Mouse (Mus musculus): ENCODE data around the gene Hbq1b.
A peak's percentile ranks its signal among the peaks of the same experiment; 100 is the strongest.

Gene Hbq1b

DNA sequence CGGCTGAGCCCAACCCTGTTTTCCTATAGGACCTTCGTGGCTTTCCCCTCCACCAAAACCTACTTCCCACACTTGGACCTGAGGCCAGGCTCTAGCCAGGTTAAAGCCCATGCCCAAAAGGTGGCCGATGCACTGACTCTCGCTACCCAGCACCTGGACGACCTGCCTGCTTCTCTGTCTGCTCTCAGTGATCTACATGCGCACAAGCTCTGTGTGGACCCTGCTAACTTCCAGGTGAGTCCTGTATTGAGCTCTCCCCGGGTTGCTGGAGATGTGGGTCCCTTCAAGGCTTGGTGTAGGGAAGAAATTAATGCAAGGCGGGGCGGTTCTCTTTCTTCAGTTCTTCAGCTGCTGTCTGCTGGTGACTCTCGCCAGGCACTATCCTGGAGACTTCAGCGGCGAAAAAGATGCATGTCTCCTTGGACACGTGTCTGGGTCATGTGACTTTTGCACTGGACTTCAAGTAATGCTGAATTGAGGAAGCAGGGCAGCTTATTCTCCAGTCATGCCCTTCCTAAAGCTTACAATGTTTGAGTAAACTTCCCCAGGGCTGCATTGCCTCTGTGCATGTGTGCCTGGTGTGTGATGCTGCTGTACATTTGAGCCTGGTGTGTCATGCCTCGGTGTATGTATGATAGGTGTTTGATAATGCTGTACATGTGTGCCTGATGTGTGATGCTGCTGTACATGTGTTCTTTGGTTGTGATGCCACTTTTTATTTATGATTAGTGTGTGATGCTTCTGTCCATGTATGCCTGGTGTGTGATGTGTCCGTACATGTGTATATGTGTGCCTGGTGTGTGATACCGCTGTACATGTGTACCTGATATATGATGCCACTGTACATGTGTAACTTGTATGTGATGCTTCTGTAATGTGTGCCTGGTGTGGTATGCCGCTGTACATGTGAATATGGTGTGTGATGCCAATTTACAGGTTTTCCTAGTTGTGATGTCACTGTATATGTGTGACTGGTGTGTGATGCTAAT is 13.8 kb downstream of the Hbq1b start:
- no peak for DNase-seq (ENCODE audit: low spot score in 2 of 2)

DNA sequence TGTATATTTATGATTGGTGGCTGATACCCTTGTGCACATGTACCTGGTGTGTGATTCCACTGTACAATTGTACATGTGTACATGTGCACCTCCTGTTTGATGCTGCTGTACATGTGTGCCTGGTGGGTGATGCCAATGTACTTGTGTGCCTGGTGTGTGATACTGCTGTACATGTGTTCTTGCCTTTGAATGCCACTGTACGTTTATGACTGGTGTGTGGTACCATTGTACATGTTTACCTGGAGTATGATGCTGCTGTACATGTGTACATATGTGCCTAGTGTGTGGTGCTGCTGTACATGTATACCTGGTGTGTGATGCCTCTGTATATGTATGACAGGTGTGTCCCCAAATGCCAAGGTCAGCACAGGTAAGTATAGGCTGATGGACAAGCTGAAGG is 14.7 kb downstream of the Hbq1b start:
- no peak for DNase-seq (ENCODE audit: low spot score in 2 of 2)

DNA sequence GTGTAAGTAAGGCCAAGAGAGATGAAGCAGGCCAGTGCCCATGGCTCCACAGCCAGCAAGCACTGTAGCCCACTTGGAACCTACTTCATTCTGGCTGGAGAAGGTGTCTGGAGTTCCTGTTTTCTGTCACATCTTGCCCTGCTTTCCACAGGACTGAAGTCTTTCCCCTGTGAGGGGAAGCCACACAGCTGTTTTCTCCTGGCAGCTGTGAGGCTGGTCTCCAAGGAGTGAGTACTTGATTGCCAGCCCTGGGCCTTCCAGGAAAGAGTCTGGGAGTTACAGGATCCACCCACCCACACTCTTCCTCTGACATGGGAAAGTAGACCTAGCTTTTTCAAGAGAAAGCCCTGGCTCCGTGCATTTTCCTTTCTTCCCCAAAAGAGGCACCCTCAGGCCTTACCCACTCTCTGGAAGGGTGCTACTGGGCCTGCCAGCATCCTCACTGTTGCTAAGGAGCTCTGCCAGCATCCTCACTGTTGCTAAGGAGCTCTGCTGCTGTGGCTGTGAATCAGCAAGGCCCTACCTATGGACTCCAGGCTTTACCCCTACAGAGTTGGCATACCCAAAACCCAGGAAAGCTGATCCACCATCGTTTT is 16.2 kb downstream of the Hbq1b start:
- DNase-seq (ENCODE audit: low spot score in 2 of 2) = peak; percentile 36 to 59

DNA sequence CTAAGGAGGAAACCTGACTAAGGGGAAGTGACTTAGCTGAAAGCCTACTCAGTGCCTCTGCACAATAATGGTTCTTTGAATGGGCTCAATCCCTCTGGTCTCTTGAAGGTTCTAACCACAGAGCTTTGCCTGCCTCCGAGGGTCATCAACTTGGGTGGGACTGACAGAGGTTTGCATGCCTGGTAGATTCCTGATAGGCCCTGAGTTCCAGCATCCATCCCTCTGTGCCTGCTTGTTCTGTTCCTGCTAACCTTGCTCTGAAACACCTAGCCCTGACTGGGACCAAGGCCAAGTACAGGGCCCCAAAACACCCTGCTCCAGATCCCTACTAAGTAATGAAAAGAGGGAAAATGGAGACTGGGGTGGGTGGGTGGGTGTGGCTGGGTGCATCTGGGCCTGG is 16.7 kb downstream of the Hbq1b start:
- no peak for DNase-seq (ENCODE audit: low spot score in 2 of 2)

DNA sequence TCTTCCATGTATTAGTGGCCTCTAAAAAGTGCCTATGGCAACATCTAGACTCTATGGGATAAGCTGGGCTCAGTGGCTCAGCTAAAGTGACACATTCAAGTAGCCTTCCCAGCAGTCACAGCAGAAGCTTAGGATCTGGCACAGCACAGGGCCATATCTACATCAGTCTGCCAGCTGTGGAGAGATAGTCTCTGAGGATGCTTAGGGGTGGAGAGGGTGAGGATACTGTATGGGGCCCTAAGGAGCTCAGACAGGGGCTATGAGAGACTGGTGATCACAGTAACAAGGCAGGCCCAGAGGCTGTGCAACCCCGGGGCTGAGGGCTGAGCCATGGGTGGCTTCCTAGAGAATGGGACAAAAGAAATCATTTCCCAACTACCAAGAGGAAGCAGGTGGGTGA is 20.2 kb downstream of the Hbq1b start:
- no peak for DNase-seq (ENCODE audit: low spot score in 2 of 2)

DNA sequence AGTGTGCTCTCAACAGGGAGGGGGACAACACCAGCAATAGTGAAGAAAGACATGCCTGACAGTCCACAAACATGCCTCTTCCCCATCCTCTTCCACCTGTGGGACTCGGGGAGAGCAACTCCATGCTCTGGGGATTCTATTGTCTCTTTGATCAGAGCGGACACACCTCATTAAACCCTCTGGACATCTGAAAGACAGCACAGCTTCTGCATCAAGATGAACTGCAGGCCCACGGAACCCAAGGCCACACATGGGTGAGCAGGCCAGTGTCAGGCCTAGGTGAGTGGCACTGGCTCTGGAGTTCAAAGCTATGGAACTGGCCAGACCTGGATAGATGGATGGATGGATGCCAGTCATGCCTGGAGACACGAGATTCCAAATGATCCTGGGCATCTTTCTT is 22.7 kb downstream of the Hbq1b start:
- no peak for DNase-seq (ENCODE audit: low spot score in 2 of 2)

DNA sequence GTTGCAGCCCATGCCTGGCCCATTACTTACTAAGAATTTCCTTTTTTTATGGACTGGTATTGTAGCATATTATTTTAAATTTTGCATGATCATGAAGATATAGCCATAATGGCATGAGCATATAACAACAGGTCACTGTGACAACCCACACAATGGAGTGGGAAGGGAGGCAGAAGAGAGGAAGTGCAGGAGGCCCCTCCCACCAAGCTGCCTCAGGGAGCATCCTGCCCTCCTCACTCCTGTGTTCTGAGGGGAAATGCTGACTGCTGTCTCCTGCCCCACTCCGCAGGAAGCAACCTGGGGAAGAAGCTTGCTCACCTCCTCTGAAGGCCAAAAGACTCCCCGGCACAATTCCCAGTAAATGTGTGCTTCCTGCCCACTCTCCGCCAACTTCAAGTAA is 23.2 kb downstream of the Hbq1b start:
- no peak for DNase-seq (ENCODE audit: low spot score in 2 of 2)

DNA sequence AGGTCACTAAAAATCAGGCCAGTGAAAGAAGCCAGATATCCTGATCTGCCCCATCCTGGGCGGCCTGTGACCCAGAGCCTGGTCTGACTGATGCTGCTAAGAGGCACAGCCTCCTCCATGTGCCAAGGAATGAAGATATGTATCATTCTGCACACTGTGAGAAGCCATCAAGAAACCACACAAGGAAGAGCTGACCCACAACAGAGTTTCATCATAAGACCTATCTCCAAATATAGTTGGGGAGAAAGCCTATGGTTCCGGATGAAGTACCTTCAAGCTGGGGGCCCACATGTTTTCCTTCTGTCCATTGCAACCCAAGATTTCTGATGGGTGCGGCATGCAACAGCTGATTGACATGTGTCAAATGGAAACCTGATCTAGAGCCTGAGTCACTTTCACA is 29.2 kb downstream of the Hbq1b start:
- no peak for DNase-seq (ENCODE audit: low spot score in 2 of 2)

DNA sequence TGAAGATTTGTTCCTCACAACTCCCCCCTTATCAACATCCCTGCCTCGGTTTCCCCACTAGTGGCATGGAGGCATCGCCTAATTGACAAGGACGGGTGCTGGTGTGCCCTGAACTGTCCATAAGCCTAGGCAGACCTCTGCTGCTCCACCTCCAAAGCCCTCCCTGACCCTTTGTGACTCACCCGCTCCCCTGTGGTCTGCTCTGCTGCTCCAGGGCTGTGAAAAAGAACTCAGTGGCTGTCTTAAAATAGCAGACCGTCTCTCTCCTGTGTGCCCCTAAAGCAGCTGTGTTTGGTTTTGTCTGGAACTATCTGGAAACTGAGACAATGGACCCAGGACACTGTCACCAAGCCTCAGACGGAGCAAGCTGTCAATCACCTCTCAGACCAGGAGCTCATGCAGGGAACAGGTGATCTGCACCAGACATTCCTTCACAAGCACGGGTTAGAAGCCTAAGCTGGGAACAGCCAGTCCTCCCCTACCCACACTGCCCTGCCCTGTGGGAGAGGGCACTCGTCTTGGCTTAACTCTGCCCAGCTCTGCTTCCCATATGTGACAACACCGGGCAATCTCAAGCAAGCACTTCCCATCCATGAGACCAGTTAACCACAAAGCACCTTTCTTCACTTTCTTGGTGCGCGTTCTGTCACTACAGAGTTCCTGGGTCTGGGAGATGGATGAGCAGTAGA is 33.9 kb downstream of the Hbq1b start:
- DNase-seq (ENCODE audit: low spot score in 2 of 2) = no peak

DNA sequence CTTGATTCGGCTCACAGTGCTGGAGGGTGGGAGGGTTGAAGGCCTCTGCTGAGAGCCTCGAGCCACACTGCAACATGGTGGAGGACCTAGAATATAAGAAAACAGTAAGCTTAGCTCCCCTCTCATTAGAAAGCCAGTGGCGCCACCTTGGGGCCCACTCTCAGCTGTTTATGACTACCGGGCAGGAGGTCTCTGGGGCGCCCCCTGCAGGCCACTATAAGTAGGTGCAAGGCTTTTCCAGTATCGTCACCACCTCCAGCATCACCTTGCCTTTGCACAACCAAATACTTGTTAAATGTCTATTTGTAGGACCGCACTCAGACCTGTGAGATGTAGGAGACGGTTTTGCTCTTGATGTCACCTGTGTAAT is 34.4 kb downstream of the Hbq1b start:
- DNase-seq (ENCODE audit: low spot score in 2 of 2) = peak; percentile 54 to 76

DNA sequence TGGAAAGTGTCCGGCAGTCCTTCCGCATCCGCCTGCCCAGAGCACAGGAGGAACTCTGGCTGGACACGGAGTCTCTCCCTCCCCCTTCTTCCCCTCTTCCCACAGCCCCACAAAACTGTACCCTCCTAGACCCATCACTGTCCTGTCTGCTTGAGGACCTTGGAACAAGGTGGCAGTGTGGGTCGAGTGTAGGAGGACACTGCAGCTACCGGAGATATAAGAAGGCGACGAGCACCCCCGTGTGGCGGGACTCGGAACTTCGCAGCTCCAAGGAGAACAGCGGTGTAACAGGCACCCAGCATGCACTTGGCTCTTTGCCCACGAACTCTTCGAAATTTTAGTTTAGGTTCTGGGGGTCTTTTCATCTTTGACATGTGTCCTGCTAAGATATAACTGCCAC is 37.8 kb downstream of the Hbq1b start:
- DNase-seq (ENCODE audit: low spot score in 2 of 2) = peak; percentile 84 to 91

DNA sequence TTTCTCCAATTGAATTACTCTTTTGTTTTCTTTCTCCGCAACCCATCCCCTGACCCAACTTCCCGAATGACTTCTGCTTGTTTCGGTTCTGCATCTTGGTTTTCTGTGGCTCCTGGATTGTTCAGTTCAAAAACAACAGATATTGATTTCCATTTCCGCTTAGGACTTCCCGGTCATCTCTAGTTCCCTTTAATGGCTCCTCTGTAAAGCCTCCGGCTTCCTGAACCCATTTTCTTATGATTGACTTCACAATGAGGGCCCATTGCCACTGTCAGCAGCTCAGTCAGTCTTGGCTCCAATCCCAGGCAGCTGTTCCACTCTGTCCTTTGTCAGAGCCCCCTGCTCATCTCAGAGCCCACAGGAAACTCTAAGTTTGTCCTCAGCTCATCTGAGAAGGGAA is 44.3 kb downstream of the Hbq1b start:
- no peak for DNase-seq (ENCODE audit: low spot score in 2 of 2)

DNA sequence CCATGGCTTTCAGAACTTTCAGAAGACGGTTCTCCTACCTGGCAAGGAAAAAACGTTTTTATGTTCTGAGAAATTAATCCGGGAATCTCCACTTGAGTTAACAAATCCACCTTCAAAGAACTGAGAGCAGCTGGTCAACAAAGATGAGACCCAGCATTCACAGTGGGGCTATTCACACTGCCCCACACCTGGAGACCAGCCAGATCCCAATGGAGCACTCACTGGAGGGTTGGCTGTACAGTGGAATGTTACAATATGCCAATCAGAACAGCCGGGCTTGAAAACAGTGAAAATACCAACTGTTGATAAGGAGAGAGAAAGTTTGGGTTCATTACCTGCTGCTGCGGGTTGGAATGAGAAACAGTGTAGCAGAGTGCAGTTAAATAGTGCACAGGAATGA is 45.1 kb downstream of the Hbq1b start:
- no peak for DNase-seq (ENCODE audit: low spot score in 2 of 2)

DNA sequence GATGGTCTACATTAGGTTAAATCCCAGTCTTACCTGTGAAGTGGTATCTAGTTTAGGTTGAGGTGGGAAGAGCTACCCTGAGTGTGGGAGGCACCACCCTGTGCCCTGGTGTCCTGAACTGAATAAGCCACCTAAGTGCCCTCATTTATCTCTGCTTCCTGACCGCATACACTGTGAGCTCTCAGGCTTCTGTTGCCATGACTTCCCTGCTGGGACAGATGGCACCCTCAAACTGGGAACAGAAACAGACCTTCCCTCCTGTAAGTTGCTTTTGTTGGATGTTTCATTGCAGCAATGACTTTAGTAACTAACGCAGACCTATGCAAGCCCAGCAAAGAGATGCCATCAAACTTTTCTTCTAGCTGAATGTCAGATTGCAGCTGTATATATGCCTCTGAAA is 46.5 kb downstream of the Hbq1b start:
- no peak for DNase-seq (ENCODE audit: low spot score in 2 of 2)

DNA sequence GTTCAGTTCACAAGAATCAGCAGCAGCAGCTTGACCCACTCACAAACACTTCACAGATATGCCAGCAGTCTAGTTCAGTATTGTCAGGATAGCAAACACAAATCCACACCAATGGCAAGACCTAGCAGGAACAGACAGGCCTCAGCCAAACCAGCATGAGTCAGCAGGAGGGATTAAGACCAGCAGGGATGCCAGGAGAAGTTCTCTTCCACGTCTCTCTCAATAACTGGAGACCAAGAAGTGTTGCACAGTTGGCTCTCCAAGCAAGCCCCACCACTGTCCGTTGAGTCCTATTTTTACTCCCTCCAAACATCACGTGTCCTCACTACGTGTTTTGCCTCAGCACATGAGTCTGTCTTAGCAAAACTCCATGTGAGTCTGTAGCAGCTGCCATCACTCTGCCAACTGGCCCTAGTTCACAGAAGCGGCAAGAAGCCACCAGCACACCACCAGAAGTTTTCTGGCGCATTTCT is 49.7 kb downstream of the Hbq1b start:
- DNase-seq (ENCODE audit: low spot score in 2 of 2) = no peak
